ENCODE assay signal across 9 mouse cellular contexts in genomic region chr11:11974591-11975255, GRCm38 (mm10).
DNase-seq lines count a peak whose midpoint lies in the region; ATAC-seq and TF ChIP-seq lines count a peak whose summit lies in the region.
"Had no signal": no experiment of that assay in that cellular context is flagged by ENCODE, and none has a peak within 500 bp of the region (broad histone marks: within the 10 kb centered on the region; RNA-seq: fewer than 3 reads in every experiment).

No protein-coding gene starts in this region.

- no peaks in the 10 kb centered on the region for H3K9me3 ChIP-seq in heart, postnatal 0 days (replicated peaks; ENCODE audit: control insufficient read depth, low read length)
- H3K9me3 ChIP-seq in midbrain, postnatal 0 days (ENCODE audit: low read length): no peaks in the 10 kb centered on the region

- H3K9ac ChIP-seq in heart, postnatal 0 days (replicated peaks; ENCODE audit: low read depth, low read length): no peak overlapping the region
- H3K9ac ChIP-seq in midbrain, postnatal 0 days (replicated peaks; ENCODE audit: low read length, poor library complexity, severe bottlenecking): 0 out of 2 replicates have a peak overlapping the region, but pooled peaks have one; percentile 39
- H3K9ac ChIP-seq: limb, embryonic 12.5 days had no signal

- peak; percentile 42; the same call in 1 of the 2 replicates for ATAC-seq in heart, postnatal 0 days (ENCODE audit: insufficient read depth, low read depth)
- peak; percentile 73; the same call in 1 of the 2 replicates for ATAC-seq in midbrain, postnatal 0 days (ENCODE audit: low FRiP score)

- H3K4me3 ChIP-seq in heart, postnatal 0 days (ENCODE audit: low read depth, low read length): no peak overlapping the region
- no peak overlapping the region for H3K4me3 ChIP-seq in midbrain, postnatal 0 days (ENCODE audit: low read depth, low read length)
- H3K4me3 ChIP-seq: limb, embryonic 12.5 days had no signal

- DNase-seq in cerebellum, adult 11 months: peak; percentile 14
- no peak for DNase-seq in cerebellum, adult 8-10 months
- DNase-seq in 416B (ENCODE audit: low read depth): peak; percentile 90
- peak; percentile 69 for DNase-seq in brain, adult 2 months (ENCODE audit: low read depth, low spot score)
- peak; percentile 40 for DNase-seq in heart, postnatal 0 days (ENCODE audit: low spot score)
- peak; percentile 40 for DNase-seq in large intestine, adult 2 months (ENCODE audit: low read depth, low spot score)
- DNase-seq in midbrain, postnatal 0 days (ENCODE audit: low spot score): peak; percentile 76
- no peak for DNase-seq in ovary, postnatal 10 days (ENCODE audit: low spot score)

- peaks cover 24% of the 10 kb centered on the region for H3K36me3 ChIP-seq in heart, postnatal 0 days (replicated peaks; ENCODE audit: control insufficient read depth, insufficient read depth, low read length)
- no peaks in the 10 kb centered on the region for H3K36me3 ChIP-seq in midbrain, postnatal 0 days (ENCODE audit: insufficient read depth, low read length)

- WGBS in heart, postnatal 0 days: 35% methylated on average over 10 of the region's 10 CpGs
- 15% methylated on average over 10 of the region's 10 CpGs for WGBS in large intestine, adult 2 months
- 39% methylated on average over 10 of the region's 10 CpGs for WGBS in midbrain, postnatal 0 days

- H3K4me2 ChIP-seq in heart, postnatal 0 days (ENCODE audit: low read depth, low read length): no peak overlapping the region
- H3K4me2 ChIP-seq in midbrain, postnatal 0 days (ENCODE audit: low read depth, low read length, poor library complexity, severe bottlenecking): no peak overlapping the region
- H3K4me2 ChIP-seq: limb, embryonic 12.5 days had no signal

- TF ChIP-seq CTCF in heart, postnatal 0 days (IDR thresholded peaks at IDR 0.05; ENCODE audit: low read depth): peak; percentile 61
- peak; percentile 80 for TF ChIP-seq CTCF in midbrain, postnatal 0 days (IDR thresholded peaks at IDR 0.05)

- H3K27ac ChIP-seq in heart, postnatal 0 days (ENCODE audit: low read depth): peak overlapping the region; percentile 16; the same call in 1 of the 2 replicates
- H3K27ac ChIP-seq in midbrain, postnatal 0 days (ENCODE audit: low read depth, low read length): no peak overlapping the region
- H3K27ac ChIP-seq: limb, embryonic 12.5 days had no signal

- peaks cover 5% of the 10 kb centered on the region; the same call in 1 of the 2 replicates for H3K4me1 ChIP-seq in heart, postnatal 0 days (ENCODE audit: control insufficient read depth, insufficient read depth)
- no peaks in the 10 kb centered on the region for H3K4me1 ChIP-seq in midbrain, postnatal 0 days (ENCODE audit: insufficient read depth, low read length)
- H3K4me1 ChIP-seq: limb, embryonic 12.5 days had no signal

- TF ChIP-seq EP300 in heart, postnatal 0 days (IDR thresholded peaks at IDR 0.05; ENCODE audit: low read depth): no peak

- no peaks in the 10 kb centered on the region for H3K27me3 ChIP-seq in heart, postnatal 0 days (ENCODE audit: control insufficient read depth, insufficient read depth, low read length)
- 0 out of 2 replicates have a peak, but pooled peaks cover 3% of the 10 kb centered on the region for H3K27me3 ChIP-seq in midbrain, postnatal 0 days (ENCODE audit: insufficient read depth, low read length)
- H3K27me3 ChIP-seq: limb, embryonic 12.5 days had no signal

Comparison
In these comparisons a context has a peak if more than half of its experiments do, and no peak if none do; other contexts are left out.
1. DNase-seq: peak in cerebellum, adult 11 months (single experiment), 416B (single experiment), brain, adult 2 months (single experiment), heart, postnatal 0 days (single experiment), large intestine, adult 2 months (single experiment) and midbrain, postnatal 0 days (single experiment); none in cerebellum, adult 8-10 months (single experiment) and ovary, postnatal 10 days (single experiment).